Mouse (Mus musculus) hindbrain, embryonic 11.5 days (tissue): ENCODE data around the gene Hlx. TPM values are rescaled to one million over a fixed set of nuclear protein-coding genes. Genes with fewer than 3 reads are reported as not detected.
A peak's percentile ranks its signal among the peaks of the same experiment; 100 is the strongest.

Experiments used
- ATAC-seq: fragments of 200-750 bp; cut with Nextera tagmentation; 2 replicates; pipeline ENCODE4 v1.8.0; 2017; ENCODE audit warnings: mild to moderate bottlenecking, moderate TSS enrichment, moderate library complexity; ENCODE audit not compliant: low FRiP score
- DNase-seq: peaks from one replicate; pipeline ENCODE4 v3.0.0-alpha.2; 2015; ENCODE audit warnings: low spot score
- H3K27ac ChIP-seq: fragments of 300-500 bp; sonication (generic); 2 replicates; pipeline ENCODE4 v1.5.1; 2014; ENCODE audit warnings: mild to moderate bottlenecking, low read depth, low read length
- H3K27me3 ChIP-seq: fragments of 300-500 bp; sonication (generic); 2 replicates; pipeline ENCODE4 v1.6.1; 2014; ENCODE audit warnings: mild to moderate bottlenecking, low read length, moderate library complexity, mixed read lengths; ENCODE audit not compliant: control insufficient read depth, insufficient read depth
- H3K36me3 ChIP-seq: fragments of 300-500 bp; sonication (generic); 2 replicates; pipeline ENCODE4 v1.6.1; 2014; ENCODE audit warnings: mild to moderate bottlenecking, low read length, moderate library complexity, mixed read lengths; ENCODE audit not compliant: control insufficient read depth, insufficient read depth
- H3K4me1 ChIP-seq: fragments of 300-500 bp; sonication (generic); replicated peaks from 2 replicates; pipeline ENCODE4 v1.6.1; 2014; ENCODE audit warnings: low read length, mixed read lengths; ENCODE audit not compliant: control insufficient read depth, insufficient read depth
- H3K4me2 ChIP-seq: fragments of 300-500 bp; sonication (generic); replicated peaks from 2 replicates; pipeline ENCODE4 v1.6.1; 2014; ENCODE audit warnings: mild to moderate bottlenecking, low read depth, low read length
- H3K4me3 ChIP-seq: fragments of 300-500 bp; sonication (generic); 2 replicates; pipeline ENCODE4 v1.5.1; 2014; ENCODE audit warnings: low read depth, low read length
- H3K9ac ChIP-seq: fragments of 300-500 bp; sonication (generic); 2 replicates; pipeline ENCODE4 v1.6.1; 2014; ENCODE audit warnings: low read depth, low read length
- H3K9me3 ChIP-seq: fragments of 300-500 bp; sonication (generic); 2 replicates; pipeline ENCODE4 v1.6.1; 2016; ENCODE audit warnings: low read length; ENCODE audit not compliant: control insufficient read depth
- WGBS: fragments of 180-500 bp; shearing (Covaris S2); extraction: QIAGEN DNeasy Blood & Tissue Kit; methylation state at CpG from one replicate; pipeline ENCODE4 v1.1.7; 2014; 5-methylcytosine and 5-hydroxymethylcytosine counted together
- polyA plus RNA-seq: library from polyadenylated mRNA; unstranded; fragments of >200 nt; fragmentation: Nextera tagmentation; extraction: Ambion mirVana; gene quantifications from 2 replicates; pipeline ENCODE4 v1.2.1, GENCODE M21; 2014

The Hlx gene
- polyA plus RNA-seq, 1 experiment from 2014 or later: 3.9 TPM

GRCm38 (mm10) chr1:184707532-184708248 lies 24.7 kb downstream of the Hlx start:
- Histone ChIP-seq H3K4me3 (no peak overlapping the region), H3K27me3 (no peaks in the 10 kb centered on the region), H3K36me3 (no peaks in the 10 kb centered on the region), H3K4me2 (no peak overlapping the region), H3K9ac (no peak overlapping the region), H3K9me3 (no peaks in the 10 kb centered on the region), H3K27ac (no peak overlapping the region), H3K4me1 (no peaks in the 10 kb centered on the region)
- 78% methylated on average over 4 of the region's 4 CpGs for WGBS
- ATAC-seq (no peak), DNase-seq (no peak)

GRCm38 (mm10) chr1:184704901-184705300 lies 27.5 kb downstream of the Hlx start:
- ATAC-seq (no peak), DNase-seq (no peak)
- Histone ChIP-seq H3K4me2 (no peak overlapping the region), H3K9ac (no peak overlapping the region), H3K9me3 (no peaks in the 10 kb centered on the region), H3K4me1 (no peaks in the 10 kb centered on the region), H3K36me3 (no peaks in the 10 kb centered on the region), H3K27ac (no peak overlapping the region), H3K27me3 (no peaks in the 10 kb centered on the region), H3K4me3 (no peak overlapping the region)
- 42% methylated on average over 3 of the region's 3 CpGs for WGBS

GRCm38 (mm10) chr1:184699295-184699694 lies 33.1 kb downstream of the Hlx start:
- no peak for DNase-seq
- 90% methylated on average over 1 of the region's 1 CpGs for WGBS
- no peaks in the 10 kb centered on the region for H3K4me1 ChIP-seq

GRCm38 (mm10) chr1:184695451-184695850 lies 37.0 kb downstream of the Hlx start:
- no peaks in the 10 kb centered on the region for H3K9me3 ChIP-seq
- H3K27ac ChIP-seq: no peak overlapping the region
- H3K27me3 ChIP-seq: no peaks in the 10 kb centered on the region
- H3K4me1 ChIP-seq: no peaks in the 10 kb centered on the region
- H3K36me3 ChIP-seq: no peaks in the 10 kb centered on the region
- H3K4me2 ChIP-seq: no peak overlapping the region
- no peak overlapping the region for H3K9ac ChIP-seq
- 79% methylated on average over 2 of the region's 2 CpGs for WGBS
- ATAC-seq (no peak), DNase-seq (no peak)
- H3K4me3 ChIP-seq: no peak overlapping the region

More at GRCm38 (mm10) chr1:184699295-184699694, 33.1 kb downstream of the Hlx start:
- no peaks in the 10 kb centered on the region for H3K27me3 ChIP-seq
- no peak overlapping the region for H3K4me2 ChIP-seq
- H3K4me3 ChIP-seq: no peak overlapping the region
- H3K9me3 ChIP-seq: no peaks in the 10 kb centered on the region
- H3K27ac ChIP-seq: no peak overlapping the region
- H3K9ac ChIP-seq: no peak overlapping the region
- no peaks in the 10 kb centered on the region for H3K36me3 ChIP-seq
- ATAC-seq: no peak

GRCm38 (mm10) chr1:184692204-184692904 lies 40.1 kb downstream of the Hlx start:
- ATAC-seq: peak; percentile 60; the same call in 1 of the 2 replicates
- no peak overlapping the region for H3K4me2 ChIP-seq
- no peaks in the 10 kb centered on the region for H3K36me3 ChIP-seq
- peak; percentile 22 for DNase-seq
- no peaks in the 10 kb centered on the region for H3K9me3 ChIP-seq
- no peak overlapping the region for H3K9ac ChIP-seq
- H3K4me3 ChIP-seq: no peak overlapping the region
- no peak overlapping the region for H3K27ac ChIP-seq
- H3K4me1 ChIP-seq: no peaks in the 10 kb centered on the region
- WGBS: 55% methylated on average over 10 of the region's 10 CpGs
- no peaks in the 10 kb centered on the region for H3K27me3 ChIP-seq

GRCm38 (mm10) chr1:184691240-184691639 lies 41.2 kb downstream of the Hlx start:
- no peaks in the 10 kb centered on the region for H3K9me3 ChIP-seq
- no peak overlapping the region for H3K9ac ChIP-seq
- H3K4me1 ChIP-seq: no peaks in the 10 kb centered on the region
- H3K4me2 ChIP-seq: no peak overlapping the region
- H3K4me3 ChIP-seq: no peak overlapping the region
- WGBS: 88% methylated on average over 8 of the region's 8 CpGs
- no peaks in the 10 kb centered on the region for H3K36me3 ChIP-seq
- ATAC-seq (no peak), DNase-seq (no peak)
- no peaks in the 10 kb centered on the region for H3K27me3 ChIP-seq
- H3K27ac ChIP-seq: no peak overlapping the region

GRCm38 (mm10) chr1:184688026-184688425 lies 44.4 kb downstream of the Hlx start:
- 83% methylated on average over 7 of the region's 7 CpGs for WGBS
- Histone ChIP-seq H3K27me3 (no peaks in the 10 kb centered on the region), H3K4me2 (no peak overlapping the region)

GRCm38 (mm10) chr1:184687512-184687911 lies 44.9 kb downstream of the Hlx start:
- ATAC-seq: no peak

More at GRCm38 (mm10) chr1:184688026-184688425, 44.4 kb downstream of the Hlx start:
- Histone ChIP-seq H3K36me3 (no peaks in the 10 kb centered on the region), H3K27ac (no peak overlapping the region), H3K4me1 (no peaks in the 10 kb centered on the region), H3K9ac (no peak overlapping the region), H3K4me3 (no peak overlapping the region), H3K9me3 (no peaks in the 10 kb centered on the region)
- DNase-seq: no peak
- ATAC-seq: no peak

GRCm38 (mm10) chr1:184683541-184683940 lies 48.9 kb downstream of the Hlx start:
- Histone ChIP-seq H3K27ac (no peak overlapping the region), H3K27me3 (no peaks in the 10 kb centered on the region), H3K36me3 (no peaks in the 10 kb centered on the region), H3K4me1 (no peaks in the 10 kb centered on the region), H3K9me3 (no peaks in the 10 kb centered on the region), H3K4me3 (no peak overlapping the region), H3K4me2 (no peak overlapping the region), H3K9ac (no peak overlapping the region)
- no peak for ATAC-seq
- WGBS: 75% methylated on average over 6 of the region's 6 CpGs
- no peak for DNase-seq

More at GRCm38 (mm10) chr1:184687512-184687911, 44.9 kb downstream of the Hlx start:
- no peaks in the 10 kb centered on the region for H3K9me3 ChIP-seq
- no peak overlapping the region for H3K27ac ChIP-seq
- no peak overlapping the region for H3K9ac ChIP-seq
- no peak overlapping the region for H3K4me3 ChIP-seq
- DNase-seq: no peak
- no peaks in the 10 kb centered on the region for H3K4me1 ChIP-seq
- H3K4me2 ChIP-seq: no peak overlapping the region
- no peaks in the 10 kb centered on the region for H3K36me3 ChIP-seq
- no peaks in the 10 kb centered on the region for H3K27me3 ChIP-seq
- WGBS: 69% methylated on average over 4 of the region's 4 CpGs
